Mouse (Mus musculus): ENCODE measurements at regions not wholly inside any gene's neighbourhood (a gene's known extent, or its start where the extent isn't known, plus 50 kb on each side); places are given as distances from the start of the nearest gene placed in this dataset.

- DNase-seq: no peak
These were observed 440.0 kb downstream of the Tns3 start for GRCm38 (mm10) chr11:8224366-8224765.

GRCm38 (mm10) chr11:8220618-8221017 is 443.7 kb downstream of the Tns3 start:
- DNase-seq: no peak

- no peak for DNase-seq
These were observed 444.4 kb downstream of the Tns3 start for GRCm38 (mm10) chr11:8219911-8220310.

DNA sequence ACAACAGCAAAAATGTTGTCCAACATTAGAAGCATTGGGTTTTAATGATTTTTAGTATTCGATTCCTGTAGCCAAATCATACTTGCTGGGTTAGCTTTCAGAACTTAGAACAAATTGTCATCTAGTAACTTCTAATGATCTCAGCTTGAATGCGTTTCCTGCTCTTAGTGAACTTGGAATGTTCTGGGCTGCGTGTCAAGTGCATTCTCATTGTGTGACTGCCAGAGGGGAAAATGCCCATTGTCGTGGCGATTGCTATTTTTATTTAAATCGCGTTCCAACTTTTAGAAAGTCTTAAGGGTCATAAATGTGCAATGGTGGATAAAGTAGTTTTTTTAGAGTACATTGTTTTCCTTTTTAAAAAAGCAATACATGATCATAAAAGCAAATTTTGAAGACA is 448.7 kb downstream of the Tns3 start:
- no peak for DNase-seq

GRCm38 (mm10) chr11:8214305-8214903 is 449.9 kb downstream of the Tns3 start:
- peak; percentile 15 for DNase-seq

DNA sequence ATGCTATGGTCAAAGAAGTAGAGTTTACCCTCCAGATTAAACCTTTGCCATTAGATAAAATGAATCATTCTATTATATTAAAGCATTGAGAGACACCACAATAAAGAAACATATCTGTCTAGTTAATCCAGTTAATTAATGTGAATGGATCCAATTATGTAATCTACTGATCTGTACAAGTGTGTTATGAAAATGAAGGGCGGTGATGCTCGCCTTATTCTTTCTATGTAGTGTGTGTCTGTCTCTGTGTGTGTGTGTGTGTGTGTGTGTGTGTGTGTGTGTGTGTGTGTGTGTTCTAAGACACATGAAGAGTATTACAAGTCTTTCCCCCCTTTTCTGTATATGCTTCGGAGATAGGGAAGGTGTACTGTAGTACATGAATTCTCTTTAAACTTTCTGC is 451.2 kb downstream of the Tns3 start:
- no peak for DNase-seq

GRCm38 (mm10) chr11:8212714-8213113 is 451.6 kb downstream of the Tns3 start:
- peak; percentile 37 for DNase-seq

- no peak for DNase-seq
These were observed 455.3 kb downstream of the Tns3 start for GRCm38 (mm10) chr11:8209041-8209440.

- no peak for DNase-seq
These were observed 465.0 kb downstream of the Tns3 start for GRCm38 (mm10) chr11:8199293-8199692.
